Mouse (Mus musculus) liver, embryonic 14.5 days (tissue): ENCODE measurements around the gene Gpr137b.
"Not testable (repeated sequence)": the region's sequence is repeated elsewhere in the genome, so short reads cannot be mapped to it uniquely, and the experiment has no call there.

Source experiments
- CTCF ChIP-seq: IDR thresholded peaks from 2 replicates; pipeline ENCODE4 v1.5.1; 2016; ENCODE audit warnings: antibody characterized with exemption, low read depth, control low read depth
- EP300 ChIP-seq: IDR thresholded peaks from 2 replicates; pipeline ENCODE4 v1.6.1; 2016; ENCODE audit warnings: antibody characterized with exemption, low read depth

GRCm38 (mm10) chr13:13423301-13423700 is 29.5 kb upstream of the Gpr137b start:
- TF ChIP-seq CTCF, EP300: not testable (repeated sequence)
